Mouse (Mus musculus) colon, adult 2 months (tissue): ENCODE data around the gene Pias1. TPM values are rescaled to one million over a fixed set of nuclear protein-coding genes. Genes with fewer than 3 reads are reported as not detected.

Source experiments
- polyA plus RNA-seq: library from polyadenylated mRNA; depleted of rRNA; stranded (reverse); fragments of >200 nt; gene quantifications from 2 replicates; pipeline ENCODE4 v1.2.3, GENCODE M21; 2012; rRNA removed

Gene Pias1
- 7.9 and 12.9 TPM in 2 replicates for polyA plus RNA-seq

DNA sequence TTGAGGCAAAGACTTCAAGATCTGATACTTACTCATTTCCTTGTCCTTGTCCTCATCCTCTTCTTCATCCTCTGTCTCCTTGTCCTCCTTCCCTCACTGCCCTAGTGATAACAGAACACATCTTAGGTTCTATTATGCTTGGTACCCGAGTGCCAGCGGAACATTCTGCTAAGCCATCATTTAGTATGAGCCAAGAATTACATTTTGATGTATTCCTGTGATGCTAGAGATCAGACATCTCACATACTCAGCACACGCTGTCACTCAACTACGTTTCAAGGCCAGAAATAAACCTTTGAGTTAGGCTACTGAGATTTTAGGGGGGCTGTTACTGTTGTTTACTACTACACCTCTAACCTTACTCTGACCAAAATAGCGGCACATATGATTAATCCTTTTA lies at the start of gene Pias1:
Gene Pias1 (minus strand): TSS at position 101 of the 400 bp plus-strand sequence.

DNA sequence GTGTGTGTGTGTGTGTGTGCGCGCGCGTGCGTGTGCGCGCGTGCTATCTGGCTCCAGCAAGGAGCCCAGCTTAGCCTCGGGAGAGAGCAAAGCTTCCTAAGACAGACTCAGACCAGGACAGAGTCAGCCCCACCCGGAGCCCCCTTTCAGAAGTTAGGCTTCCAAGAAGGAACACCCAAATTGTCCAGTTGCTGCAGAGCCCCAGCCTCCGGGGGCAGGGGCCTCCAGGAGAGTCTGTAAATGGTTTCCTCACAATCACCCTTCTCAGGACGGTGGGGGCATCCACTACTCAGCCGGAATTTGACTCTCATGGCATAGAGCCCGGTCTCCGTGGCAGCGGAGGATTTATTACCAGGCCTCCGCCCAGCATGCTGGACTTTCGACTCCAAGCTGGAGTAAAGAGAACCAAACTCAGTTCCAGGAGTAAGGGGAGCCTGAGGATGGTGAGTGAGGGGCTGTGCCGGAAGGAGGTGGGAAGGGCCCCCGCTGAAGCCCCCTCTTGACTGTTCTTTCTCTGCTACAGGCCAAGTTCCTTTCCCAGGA lies 129.9 kb downstream of the Pias1 start, which contains the start of gene Calml4:
Gene Calml4 (plus strand): TSS at position 362 of the 543 bp plus-strand sequence.

DNA sequence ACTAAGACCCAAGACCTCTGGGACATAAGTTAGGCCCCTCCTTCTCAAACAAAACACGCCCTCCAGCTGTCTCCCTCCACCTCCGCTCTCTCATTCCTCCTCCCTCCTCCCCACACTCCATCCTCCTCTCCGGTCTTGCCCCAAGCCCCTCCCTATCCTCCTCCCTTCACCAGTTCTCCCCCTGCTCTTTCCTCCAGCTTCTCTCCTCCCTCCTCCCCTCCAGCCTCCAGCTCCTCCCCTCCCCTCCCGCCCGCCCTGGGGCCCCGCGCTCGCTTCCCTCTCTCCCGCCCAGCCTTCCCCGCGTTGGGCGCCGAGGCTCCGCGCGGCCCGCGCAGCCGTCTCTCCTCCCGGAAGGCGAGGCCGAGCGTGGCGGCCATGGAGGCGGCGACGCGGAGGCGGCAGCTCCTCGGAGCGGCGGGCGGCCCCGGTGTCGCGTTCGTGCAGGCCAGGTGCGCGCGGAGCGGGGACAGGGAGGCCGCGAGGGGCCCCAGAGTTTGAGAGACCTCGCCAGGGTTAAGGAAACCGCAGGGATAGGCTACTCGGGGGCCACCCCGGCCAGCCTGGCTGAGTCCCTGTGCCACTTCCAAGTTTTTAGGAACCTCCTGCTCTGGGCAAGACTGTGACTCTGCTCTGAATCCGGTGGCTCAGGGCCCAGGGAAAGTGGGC lies 149.1 kb downstream of the Pias1 start, which contains the start of gene Cln6:
Gene Cln6 (plus strand): TSS at position 280 of the 666 bp plus-strand sequence.

Other genes starting within 250 kb of the Pias1 start
- 6.1 and 6.5 TPM in 2 replicates for gene Fem1b, start 176.0 kb downstream of the Pias1 start, polyA plus RNA-seq
- 76.6 and 80.1 TPM in 2 replicates for gene Cln6, start 149.1 kb downstream of the Pias1 start, polyA plus RNA-seq
- 37.8 and 50.1 TPM in 2 replicates for gene Calml4, start 129.8 kb downstream of the Pias1 start, polyA plus RNA-seq
- gene Skor1, start 161.0 kb upstream of the Pias1 start, polyA plus RNA-seq, result 0.09 TPM in 1 of 2 replicates, not detected in the other